Mouse (Mus musculus) MEL-GATA-1-ER (cell line): Measurements from ENCODE around the gene Kcnk12.
A peak's percentile ranks its signal among the peaks of the same experiment; 100 is the strongest.

Experiments
- DNase-seq: peaks from one replicate; pipeline ENCODE4 v3.0.0-alpha.2; 2012; ENCODE audit warnings: low read depth; ENCODE audit errors: extremely low read depth

Kcnk12 gene

DNA sequence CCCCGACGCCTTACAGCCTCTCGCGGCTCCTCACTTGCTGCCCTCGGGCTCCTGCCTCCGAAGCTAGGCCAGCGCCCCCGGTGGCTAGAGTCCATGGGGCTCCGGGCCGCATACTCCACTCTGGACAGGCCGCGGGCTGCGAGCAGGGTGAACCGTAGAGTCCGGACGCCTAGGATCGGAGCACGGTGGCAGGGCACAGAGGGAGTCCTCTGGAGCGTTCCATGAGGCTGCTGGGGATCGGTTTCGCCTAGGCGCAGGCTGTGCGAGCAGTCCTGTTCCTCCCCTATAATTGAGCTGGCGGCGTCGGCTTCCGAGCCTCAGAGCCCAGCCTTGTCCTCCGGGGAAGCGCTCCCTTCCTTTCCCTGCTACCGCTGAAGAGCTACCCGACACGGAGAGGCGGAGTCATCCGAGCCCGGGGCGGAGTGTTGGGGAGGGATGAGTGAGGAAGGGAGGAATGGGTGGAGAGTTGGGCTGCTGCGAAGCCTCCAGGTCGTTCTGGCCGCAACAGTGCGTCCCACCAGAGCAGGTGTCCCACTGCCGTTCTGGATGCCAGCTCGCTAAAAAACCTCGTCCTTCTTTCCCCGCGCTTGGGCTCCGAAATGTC lies at the start of gene Kcnk12:
Kcnk12 (minus strand) TSS at position 307 of the 604 bp plus-strand sequence.
- DNase-seq: no peak

GRCm38 (mm10) chr17:87842156-87842555 lies 44.4 kb upstream of the Kcnk12 start:
- DNase-seq: no peak

GRCm38 (mm10) chr17:87840079-87840478 lies 42.3 kb upstream of the Kcnk12 start:
- no peak for DNase-seq

GRCm38 (mm10) chr17:87834850-87835249 lies 37.1 kb upstream of the Kcnk12 start:
- DNase-seq: peak; percentile 28

DNA sequence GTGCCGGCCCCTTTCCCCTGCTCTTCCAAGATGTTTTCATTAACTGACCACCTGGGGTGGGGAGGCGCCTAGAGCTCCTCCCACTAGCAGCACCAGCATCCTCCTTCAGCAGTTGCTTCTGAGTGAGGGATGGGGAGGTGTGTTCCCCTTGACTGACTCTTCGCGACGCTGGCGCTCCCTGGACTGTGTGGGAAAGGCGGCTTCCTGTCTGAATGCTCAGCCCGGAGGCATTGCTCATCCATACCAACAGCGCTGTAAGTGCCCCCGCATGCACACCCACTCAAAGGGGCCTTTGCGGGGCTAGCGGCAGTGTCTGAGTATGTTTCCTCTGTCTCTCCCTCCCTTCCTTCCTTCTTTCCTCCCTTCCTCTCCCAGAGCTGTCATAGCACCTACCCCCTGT lies 29.1 kb upstream of the Kcnk12 start:
- DNase-seq: no peak

- DNase-seq: no peak
Observed at GRCm38 (mm10) chr17:87826036-87826560, 28.3 kb upstream of the Kcnk12 start.

DNA sequence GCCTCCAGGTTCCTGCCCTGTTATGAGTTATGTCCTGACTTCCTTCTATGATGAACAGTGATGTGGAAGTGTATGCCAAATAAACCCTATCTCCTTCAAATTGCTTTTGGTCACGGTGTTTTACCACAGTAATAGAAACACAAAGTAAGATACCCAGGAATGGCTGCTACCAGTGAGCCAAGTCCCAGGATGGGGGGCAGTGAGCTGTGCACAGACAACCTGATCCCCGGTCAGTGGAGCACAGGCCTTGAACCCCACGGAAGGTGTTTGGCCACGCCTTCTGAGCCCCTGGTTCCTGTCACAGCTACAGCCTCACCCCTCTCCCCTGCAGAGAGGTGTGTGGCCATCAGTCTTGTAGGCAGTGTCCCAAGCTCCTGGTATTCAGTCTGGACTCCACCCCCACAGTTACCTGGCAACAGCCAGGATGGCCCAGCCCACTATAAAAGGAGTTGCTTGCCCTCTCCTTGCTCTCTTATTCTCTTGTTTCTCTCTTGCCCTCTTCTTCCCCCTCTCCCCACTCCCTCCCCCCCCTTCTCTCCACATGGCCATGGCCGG lies 27.7 kb upstream of the Kcnk12 start:
- no peak for DNase-seq

DNA sequence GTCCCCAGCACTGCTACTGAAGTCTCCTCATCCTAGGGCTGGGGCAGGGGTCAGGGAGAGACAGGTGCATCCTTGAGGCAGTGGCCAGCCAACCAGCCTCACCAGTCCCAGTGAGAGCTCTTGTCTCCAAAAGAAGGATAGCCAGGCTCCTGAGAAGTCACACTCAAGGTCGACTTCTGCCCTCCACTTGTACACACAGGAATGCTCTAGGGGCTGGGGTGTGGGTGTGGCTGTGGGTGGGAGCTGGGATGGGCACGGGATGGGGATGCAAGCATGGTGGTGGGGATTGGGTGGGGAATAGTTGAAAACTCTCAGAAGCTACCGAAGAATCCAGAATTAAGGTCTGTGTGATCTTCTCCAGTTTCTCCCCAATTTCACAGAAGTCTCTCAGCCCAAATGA lies 25.2 kb upstream of the Kcnk12 start:
- DNase-seq: no peak

DNA sequence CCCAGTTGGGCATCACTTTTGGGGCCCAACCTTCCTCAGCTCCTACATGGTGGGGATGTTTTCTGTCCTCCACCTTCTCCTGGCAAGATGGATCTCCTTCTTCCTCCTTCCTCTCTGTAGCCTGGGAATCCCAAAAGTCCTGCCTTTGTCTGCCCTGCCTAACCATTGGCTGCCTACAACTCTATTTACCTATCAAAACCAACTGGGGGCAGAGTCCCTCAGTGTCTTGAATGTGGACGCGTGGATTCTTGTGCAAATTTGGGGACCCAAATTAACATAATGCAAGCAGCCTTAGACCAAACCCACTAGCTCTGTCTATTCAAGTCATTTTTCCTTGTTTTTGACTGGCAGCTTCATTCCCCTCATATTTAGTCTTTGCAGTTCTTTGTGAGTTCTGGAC lies 11.8 kb upstream of the Kcnk12 start:
- no peak for DNase-seq

GRCm38 (mm10) chr17:87799948-87800340 lies 2.1 kb upstream of the Kcnk12 start:
- DNase-seq: no peak

DNA sequence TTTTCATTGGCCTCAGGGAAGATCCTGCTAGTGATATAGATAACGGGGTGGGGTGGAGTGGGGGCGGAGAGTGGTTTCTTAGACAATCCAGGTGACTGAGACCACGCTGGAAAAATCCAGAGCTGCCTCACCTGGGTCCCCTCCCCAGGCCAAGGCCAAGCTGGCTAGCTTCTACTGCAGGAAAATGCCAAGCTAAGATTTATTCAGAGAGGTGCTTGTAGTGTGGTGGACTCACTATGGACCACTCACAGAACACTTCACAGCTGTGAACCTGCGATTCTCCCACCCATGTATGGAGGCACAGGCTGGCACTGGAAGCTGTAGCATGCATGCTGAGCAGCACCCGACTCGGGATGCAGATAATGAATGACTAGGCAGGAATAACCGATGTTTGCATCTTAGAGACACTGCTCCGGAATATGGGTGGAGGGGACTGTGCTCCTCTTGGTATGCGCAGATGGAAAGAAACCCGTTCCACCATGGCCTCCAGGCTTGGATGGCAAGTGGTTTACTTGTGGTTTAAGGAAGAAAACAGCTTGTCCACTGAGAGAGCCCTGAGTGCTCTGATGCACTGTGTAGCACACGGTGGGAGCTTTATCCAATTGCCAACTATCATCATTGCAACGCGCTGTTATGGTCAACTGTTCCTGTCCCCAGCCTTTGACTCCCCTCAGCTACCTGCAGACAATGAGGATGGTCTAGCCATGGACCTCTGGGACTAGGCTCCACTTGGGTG lies 1.6 kb upstream of the Kcnk12 start:
- no peak for DNase-seq

- DNase-seq: no peak
Observed at GRCm38 (mm10) chr17:87798423-87798941, 688 bp upstream of the Kcnk12 start.

DNA sequence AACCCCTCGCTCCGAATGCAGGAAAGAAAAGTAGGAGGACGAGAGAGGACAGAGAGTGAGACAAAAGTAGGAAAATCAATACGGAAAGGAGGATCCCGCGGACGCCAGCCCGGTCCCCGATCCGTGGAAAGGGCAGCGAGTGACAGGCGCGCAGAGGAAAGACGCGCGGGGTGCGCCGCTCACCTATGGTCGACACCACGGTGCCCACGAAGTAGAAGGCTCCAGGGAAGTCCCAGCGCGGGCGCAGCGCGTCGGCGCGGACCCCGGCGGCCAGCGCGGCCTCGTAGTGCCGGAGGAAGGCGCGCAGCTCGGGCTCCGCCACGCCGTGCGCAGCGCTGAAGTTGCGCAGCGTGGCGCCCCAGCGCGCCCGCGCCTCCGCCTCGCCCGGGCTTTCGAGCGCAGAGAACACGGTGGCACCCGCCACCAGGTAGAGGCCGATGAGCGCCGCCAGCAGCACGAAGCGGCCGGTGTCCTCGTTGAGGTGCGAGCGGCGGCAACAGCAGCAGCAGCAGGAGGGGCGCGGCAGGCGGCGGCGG lies 845 bp downstream of the Kcnk12 start:
- no peak for DNase-seq

DNA sequence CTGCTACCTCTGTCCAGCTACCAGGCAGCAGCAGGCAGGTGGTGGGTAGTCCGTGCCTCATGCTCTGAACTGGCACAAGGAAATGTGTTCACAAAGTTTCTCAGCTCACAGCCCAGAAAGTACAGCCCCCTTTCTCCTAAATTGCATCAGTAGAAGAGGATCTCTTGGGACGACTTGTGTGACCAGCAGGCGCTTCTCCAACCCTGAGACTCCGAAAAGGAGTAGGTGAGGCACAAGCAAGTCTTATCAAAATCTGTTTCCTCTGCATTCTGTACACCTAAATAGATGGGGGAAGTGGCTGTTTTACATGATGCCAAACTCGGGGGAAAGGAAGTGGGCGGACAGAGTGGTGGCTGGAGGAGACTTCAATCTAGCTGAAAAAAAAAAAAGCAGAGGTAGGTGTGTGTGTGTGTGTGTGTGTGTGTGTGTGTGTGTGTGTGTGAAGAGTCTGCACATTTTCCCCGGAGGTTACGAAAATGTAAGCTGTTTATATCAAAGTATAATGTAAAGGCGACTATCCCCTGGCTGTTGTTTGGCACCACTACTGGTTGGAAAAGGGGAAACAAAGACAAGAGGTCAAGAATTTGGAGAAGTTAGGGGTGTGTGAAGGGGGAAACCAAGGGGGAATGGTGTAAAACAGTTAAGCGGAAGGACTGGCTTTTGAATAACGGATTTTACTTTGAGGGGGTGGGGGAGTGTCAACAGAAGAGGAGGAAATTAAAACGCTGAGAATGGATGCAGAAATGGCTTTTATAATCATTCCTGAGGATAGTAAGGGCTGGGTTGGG lies 1.7 kb downstream of the Kcnk12 start:
- peak; percentile 22 for DNase-seq

DNA sequence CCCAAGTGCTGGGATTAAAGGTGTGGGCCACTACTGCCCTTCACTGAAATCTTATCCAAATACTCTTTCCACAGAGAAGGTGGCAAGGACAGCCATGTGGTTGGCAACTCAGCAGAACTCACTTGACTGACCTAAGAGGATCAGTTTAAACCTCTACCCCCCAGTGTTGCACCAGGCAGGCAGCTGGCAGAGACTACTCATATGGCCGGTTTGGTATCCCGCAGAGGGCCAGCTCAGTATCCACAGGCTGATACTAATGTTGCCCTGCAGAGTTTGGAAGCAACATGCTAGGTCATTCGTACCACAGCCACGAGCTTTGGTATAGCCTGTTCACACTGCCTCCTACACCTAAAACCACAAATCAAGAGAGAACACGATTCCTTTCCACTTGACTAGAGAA lies 3.0 kb downstream of the Kcnk12 start:
- DNase-seq: no peak

DNA sequence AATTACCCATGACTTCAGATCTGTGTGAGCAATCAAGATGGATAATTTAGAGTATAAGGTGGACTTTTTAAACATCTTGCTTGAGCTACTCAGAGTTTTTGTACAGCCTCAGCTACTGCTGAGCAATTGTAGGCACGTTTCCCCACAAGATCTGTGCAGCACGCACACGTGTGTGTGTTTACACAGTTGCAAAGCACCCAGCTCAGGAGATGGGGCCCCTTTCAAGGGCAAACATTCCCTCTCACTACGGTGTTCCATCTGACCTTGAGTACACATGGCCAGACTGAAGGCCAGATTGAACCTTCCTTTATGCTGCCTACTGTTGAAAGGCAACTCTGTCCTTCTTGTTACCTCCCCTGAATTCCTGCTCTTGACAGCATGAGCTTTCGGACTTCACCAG lies 4.5 kb downstream of the Kcnk12 start:
- no peak for DNase-seq

- DNase-seq: no peak
Observed at GRCm38 (mm10) chr17:87792623-87793315, 5.0 kb downstream of the Kcnk12 start.

DNA sequence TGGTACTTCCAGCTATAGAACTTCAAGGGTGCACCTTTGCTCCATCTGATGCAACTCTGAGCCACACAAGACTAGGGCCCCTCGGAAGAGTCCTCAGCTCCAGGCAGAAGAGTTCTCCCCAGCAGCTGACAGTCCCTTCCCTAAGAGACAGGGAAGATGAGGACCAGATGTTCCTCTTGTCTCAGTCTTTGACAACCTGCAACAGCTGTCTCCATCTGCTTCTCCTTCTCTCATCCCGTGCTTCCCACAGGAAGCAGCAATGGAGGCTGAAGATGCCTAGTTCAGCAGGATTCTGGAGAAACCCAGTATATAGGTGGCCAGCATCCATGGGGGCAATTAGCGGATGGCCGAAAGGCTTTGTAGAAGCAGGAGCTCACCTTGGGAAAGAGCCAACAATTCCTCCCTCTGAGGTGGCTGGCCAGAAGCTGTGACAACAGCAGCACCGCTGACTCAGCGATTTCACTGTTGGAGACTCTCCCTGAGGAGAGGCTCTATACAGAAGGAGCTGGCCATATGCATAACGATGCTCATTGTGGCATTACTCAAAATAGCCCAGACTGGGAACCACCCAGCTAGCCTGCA lies 6.2 kb downstream of the Kcnk12 start:
- no peak for DNase-seq

DNA sequence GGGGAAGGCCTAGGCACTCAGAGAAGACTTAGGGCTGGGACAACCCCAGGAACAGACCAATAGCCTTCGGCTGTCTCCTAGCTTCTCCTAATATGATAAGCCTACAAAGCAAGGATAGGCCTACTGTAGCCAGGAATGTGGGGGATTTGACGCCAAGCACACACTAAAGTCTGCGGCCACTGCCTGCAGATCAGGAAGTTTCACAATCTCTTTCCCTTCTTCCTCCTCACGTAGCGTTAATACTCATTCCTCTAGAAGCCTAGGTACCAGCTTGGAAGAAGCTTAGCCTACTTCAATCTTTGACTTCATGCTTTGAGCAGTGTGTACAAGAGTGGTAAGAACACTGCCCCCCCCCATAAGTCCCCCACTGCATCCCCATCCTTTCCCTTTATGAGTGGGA lies 7.1 kb downstream of the Kcnk12 start:
- DNase-seq: no peak

- no peak for DNase-seq
Observed at GRCm38 (mm10) chr17:87788216-87788615, 9.6 kb downstream of the Kcnk12 start.
